Mouse (Mus musculus): ENCODE results near the gene Eps8l3. TPM values are rescaled to one million over a fixed set of nuclear protein-coding genes. Genes with fewer than 3 reads are reported as not detected.

Eps8l3 gene
- polyA plus RNA-seq, 1 experiment from 2014 or later = 7.0 TPM

DNA sequence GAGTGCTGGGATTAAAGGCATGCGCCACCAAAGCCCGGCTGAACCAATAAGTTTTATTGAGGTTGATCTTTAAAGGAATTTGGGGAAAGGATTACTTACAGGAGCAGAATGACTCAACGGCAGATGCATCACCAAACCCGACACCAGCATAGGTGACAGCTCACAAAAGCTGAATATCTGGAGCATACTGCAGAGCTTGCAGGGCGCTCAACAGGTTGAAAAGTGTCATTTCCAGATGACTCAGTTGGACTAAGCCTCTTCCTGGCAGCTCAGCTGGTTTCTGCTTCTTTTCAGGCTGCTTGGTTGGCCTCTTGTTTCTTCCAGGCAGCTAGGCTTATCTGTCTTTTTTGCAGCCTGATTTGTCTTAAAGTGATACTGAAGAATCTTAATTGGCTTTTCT is 41.7 kb upstream of the Eps8l3 start:
- no peak for ATAC-seq (ENCODE audit: insufficient number of reproducible peaks, insufficient read depth, low FRiP score, low read depth)
- Histone ChIP-seq H3K36me3 (ENCODE audit: control insufficient read depth, insufficient read depth, low read length) (no peaks in the 10 kb centered on the region), H3K9me3 (ENCODE audit: control insufficient read depth, low read depth, low read length) (no peaks in the 10 kb centered on the region), H3K4me3 (ENCODE audit: low read depth, low read length) (no peak overlapping the region), H3K4me2 (replicated peaks; ENCODE audit: low read depth, low read length) (no peak overlapping the region), H3K27me3 (ENCODE audit: control insufficient read depth, insufficient read depth, low read length) (no peaks in the 10 kb centered on the region), H3K4me1 (ENCODE audit: control insufficient read depth, insufficient read depth, low read length) (no peaks in the 10 kb centered on the region), H3K9ac (replicated peaks; ENCODE audit: low read depth, low read length) (no peak overlapping the region), H3K27ac (ENCODE audit: low read length) (no peak overlapping the region)
- 92% methylated on average over 5 of the region's 5 CpGs for WGBS

DNA sequence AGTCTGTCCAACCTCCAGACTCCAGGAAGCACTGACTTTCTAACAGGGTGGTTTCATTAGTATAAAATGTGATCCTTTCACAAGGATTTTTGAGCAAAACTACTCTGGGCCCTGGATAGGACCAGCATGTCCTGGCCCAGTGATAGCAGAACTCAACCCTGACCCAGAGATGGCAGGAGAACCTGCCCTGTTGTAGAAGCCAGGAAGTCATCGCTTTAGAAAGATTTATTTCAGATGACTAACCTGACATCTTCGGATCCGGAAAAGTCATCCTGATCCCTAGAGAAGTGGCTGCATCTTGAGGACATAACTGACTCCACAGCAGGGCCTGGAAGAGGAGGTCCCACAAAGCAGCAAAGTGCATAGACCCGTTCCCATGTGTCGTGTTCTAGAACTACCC is 37.2 kb upstream of the Eps8l3 start:
- Histone ChIP-seq H3K9ac (replicated peaks; ENCODE audit: low read depth, low read length) (no peak overlapping the region), H3K4me2 (replicated peaks; ENCODE audit: low read depth, low read length) (no peak overlapping the region), H3K4me3 (ENCODE audit: low read depth, low read length) (no peak overlapping the region), H3K4me1 (ENCODE audit: control insufficient read depth, insufficient read depth, low read length) (no peaks in the 10 kb centered on the region), H3K36me3 (ENCODE audit: control insufficient read depth, insufficient read depth, low read length) (no peaks in the 10 kb centered on the region), H3K27ac (ENCODE audit: low read length) (no peak overlapping the region), H3K9me3 (ENCODE audit: control insufficient read depth, low read depth, low read length) (no peaks in the 10 kb centered on the region), H3K27me3 (ENCODE audit: control insufficient read depth, insufficient read depth, low read length) (no peaks in the 10 kb centered on the region)
- 88% methylated on average over 5 of the region's 5 CpGs for WGBS
- no peak for ATAC-seq (ENCODE audit: insufficient number of reproducible peaks, insufficient read depth, low FRiP score, low read depth)

DNA sequence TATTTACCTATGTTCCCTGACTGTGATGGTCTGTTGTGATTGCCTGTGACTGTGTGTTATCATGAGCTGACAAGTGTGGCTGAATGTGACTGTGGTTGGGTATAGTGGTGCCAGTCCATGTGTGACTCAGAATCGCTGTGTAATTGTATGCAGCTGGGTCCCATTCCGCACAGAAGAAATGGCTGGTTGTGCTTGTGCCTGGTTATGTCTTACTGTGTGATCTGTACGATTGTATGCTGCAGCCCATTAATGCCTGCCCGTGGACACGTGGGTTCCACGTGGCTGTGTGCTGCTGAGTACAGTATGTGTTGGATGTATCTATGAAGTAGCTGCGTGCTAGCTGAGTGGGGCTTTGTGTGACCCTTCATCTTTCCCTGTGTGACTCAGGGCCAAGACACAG is 36.2 kb upstream of the Eps8l3 start:
- no peak overlapping the region for H3K4me3 ChIP-seq (ENCODE audit: low read depth, low read length)
- H3K4me1 ChIP-seq (ENCODE audit: control insufficient read depth, insufficient read depth, low read length) = no peaks in the 10 kb centered on the region
- no peak overlapping the region for H3K27ac ChIP-seq (ENCODE audit: low read length)
- no peaks in the 10 kb centered on the region for H3K27me3 ChIP-seq (ENCODE audit: control insufficient read depth, insufficient read depth, low read length)
- ATAC-seq (ENCODE audit: insufficient number of reproducible peaks, insufficient read depth, low FRiP score, low read depth) = no peak
- H3K9ac ChIP-seq (replicated peaks; ENCODE audit: low read depth, low read length) = no peak overlapping the region
- WGBS = 89% methylated on average over 7 of the region's 7 CpGs
- H3K9me3 ChIP-seq (ENCODE audit: control insufficient read depth, low read depth, low read length) = no peaks in the 10 kb centered on the region
- no peak overlapping the region for H3K4me2 ChIP-seq (replicated peaks; ENCODE audit: low read depth, low read length)
- no peaks in the 10 kb centered on the region for H3K36me3 ChIP-seq (ENCODE audit: control insufficient read depth, insufficient read depth, low read length)

DNA sequence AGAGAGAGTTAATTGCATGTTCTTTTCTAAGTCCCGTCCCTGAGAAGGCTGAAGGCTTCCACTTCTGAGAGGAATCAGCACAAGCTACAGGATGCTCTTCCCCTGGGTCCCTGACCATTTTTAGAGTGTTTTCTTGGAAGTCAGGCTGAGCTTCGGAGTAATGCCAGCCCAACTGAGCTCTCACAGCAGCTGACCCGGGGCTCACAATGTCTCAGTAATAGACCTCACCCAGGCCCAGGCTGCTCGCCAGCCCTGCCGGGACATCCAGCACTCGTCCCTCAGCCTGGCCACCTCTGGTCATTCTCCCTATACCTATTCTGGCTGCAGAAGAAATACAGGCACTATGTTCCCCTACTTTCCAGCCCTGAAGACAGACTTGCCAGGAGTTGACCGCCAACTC is 35.7 kb upstream of the Eps8l3 start:
- no peak overlapping the region for H3K9ac ChIP-seq (replicated peaks; ENCODE audit: low read depth, low read length)
- ATAC-seq (ENCODE audit: insufficient number of reproducible peaks, insufficient read depth, low FRiP score, low read depth) = no peak
- 82% methylated on average over 7 of the region's 7 CpGs for WGBS
- H3K27ac ChIP-seq (ENCODE audit: low read length) = no peak overlapping the region
- H3K27me3 ChIP-seq (ENCODE audit: control insufficient read depth, insufficient read depth, low read length) = no peaks in the 10 kb centered on the region
- no peaks in the 10 kb centered on the region for H3K4me1 ChIP-seq (ENCODE audit: control insufficient read depth, insufficient read depth, low read length)
- no peak overlapping the region for H3K4me3 ChIP-seq (ENCODE audit: low read depth, low read length)
- H3K36me3 ChIP-seq (ENCODE audit: control insufficient read depth, insufficient read depth, low read length) = no peaks in the 10 kb centered on the region
- no peaks in the 10 kb centered on the region for H3K9me3 ChIP-seq (ENCODE audit: control insufficient read depth, low read depth, low read length)
- H3K4me2 ChIP-seq (replicated peaks; ENCODE audit: low read depth, low read length) = no peak overlapping the region

DNA sequence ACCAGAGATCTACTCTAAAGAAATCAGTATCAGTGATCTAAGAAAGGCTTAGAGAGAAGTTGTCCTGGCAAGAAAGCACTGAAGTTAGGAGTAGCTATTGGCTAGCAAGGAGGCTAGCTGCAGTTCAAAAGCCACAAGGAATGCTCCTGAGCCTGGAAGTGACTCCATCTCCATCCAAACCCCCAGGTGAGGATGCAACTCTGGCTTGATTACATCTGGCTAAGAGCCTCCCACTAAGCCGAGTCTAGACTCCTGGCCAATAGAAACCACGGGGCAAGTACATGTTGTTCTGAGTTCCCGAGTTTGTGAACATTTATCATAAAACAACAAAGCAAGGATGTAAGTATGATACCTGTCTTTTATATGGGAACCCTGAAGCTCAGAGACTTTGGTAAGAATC is 33.6 kb upstream of the Eps8l3 start:
- Histone ChIP-seq H3K9ac (replicated peaks; ENCODE audit: low read depth, low read length) (no peak overlapping the region), H3K9me3 (ENCODE audit: control insufficient read depth, low read depth, low read length) (no peaks in the 10 kb centered on the region), H3K4me2 (replicated peaks; ENCODE audit: low read depth, low read length) (no peak overlapping the region), H3K4me1 (ENCODE audit: control insufficient read depth, insufficient read depth, low read length) (no peaks in the 10 kb centered on the region), H3K36me3 (ENCODE audit: control insufficient read depth, insufficient read depth, low read length) (no peaks in the 10 kb centered on the region), H3K27me3 (ENCODE audit: control insufficient read depth, insufficient read depth, low read length) (no peaks in the 10 kb centered on the region), H3K4me3 (ENCODE audit: low read depth, low read length) (no peak overlapping the region), H3K27ac (ENCODE audit: low read length) (no peak overlapping the region)
- ATAC-seq (ENCODE audit: insufficient number of reproducible peaks, insufficient read depth, low FRiP score, low read depth) = no peak
- 83% methylated on average over 3 of the region's 3 CpGs for WGBS

DNA sequence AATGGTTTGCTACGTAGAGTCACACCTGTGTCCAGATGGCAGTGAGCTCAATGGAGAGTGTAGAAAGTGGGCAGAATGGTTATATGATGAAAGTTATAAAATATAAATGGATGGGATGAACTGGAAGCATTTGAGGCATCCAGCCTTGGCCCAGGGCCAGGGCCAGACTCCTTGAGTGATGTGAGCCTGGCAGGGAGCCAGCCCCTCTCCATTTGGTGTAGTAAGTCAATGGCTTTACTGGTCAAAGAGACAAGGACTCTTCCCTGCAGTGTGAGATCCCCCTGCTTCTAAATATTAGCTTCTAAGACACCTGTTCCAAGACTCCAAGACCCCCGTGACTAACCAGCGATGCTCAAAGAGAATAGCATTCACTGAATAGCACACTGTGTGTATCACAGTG is 33.0 kb upstream of the Eps8l3 start:
- no peak for ATAC-seq (ENCODE audit: insufficient number of reproducible peaks, insufficient read depth, low FRiP score, low read depth)
- WGBS = 58% methylated on average over 3 of the region's 3 CpGs
- Histone ChIP-seq H3K36me3 (ENCODE audit: control insufficient read depth, insufficient read depth, low read length) (no peaks in the 10 kb centered on the region), H3K27ac (ENCODE audit: low read length) (no peak overlapping the region), H3K9me3 (ENCODE audit: control insufficient read depth, low read depth, low read length) (no peaks in the 10 kb centered on the region), H3K4me2 (replicated peaks; ENCODE audit: low read depth, low read length) (no peak overlapping the region), H3K4me3 (ENCODE audit: low read depth, low read length) (no peak overlapping the region), H3K27me3 (ENCODE audit: control insufficient read depth, insufficient read depth, low read length) (no peaks in the 10 kb centered on the region), H3K4me1 (ENCODE audit: control insufficient read depth, insufficient read depth, low read length) (no peaks in the 10 kb centered on the region), H3K9ac (replicated peaks; ENCODE audit: low read depth, low read length) (no peak overlapping the region)

DNA sequence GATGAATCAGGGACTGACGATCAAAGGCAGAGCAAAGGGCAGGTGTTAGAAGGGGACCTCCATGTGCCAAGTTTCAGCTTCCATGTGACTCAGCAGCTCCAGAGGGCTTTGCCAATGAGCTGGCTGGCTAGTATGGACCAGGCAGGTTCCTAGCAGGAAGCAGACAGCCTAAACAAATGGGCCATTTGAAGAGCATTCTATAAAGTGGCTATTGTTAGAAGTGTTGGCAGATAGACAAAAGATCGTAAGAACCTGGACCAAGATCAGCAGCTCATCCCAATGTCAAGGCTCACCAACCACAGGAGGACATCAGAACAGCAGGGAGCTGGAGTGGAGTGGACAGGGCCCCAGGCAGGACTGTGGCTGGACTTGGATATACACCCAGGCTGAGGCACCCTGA is 32.5 kb upstream of the Eps8l3 start:
- no peak for ATAC-seq (ENCODE audit: insufficient number of reproducible peaks, insufficient read depth, low FRiP score, low read depth)
- no peaks in the 10 kb centered on the region for H3K4me1 ChIP-seq (ENCODE audit: control insufficient read depth, insufficient read depth, low read length)
- H3K27me3 ChIP-seq (ENCODE audit: control insufficient read depth, insufficient read depth, low read length) = no peaks in the 10 kb centered on the region
- no peak overlapping the region for H3K4me2 ChIP-seq (replicated peaks; ENCODE audit: low read depth, low read length)
- 73% methylated on average over 2 of the region's 2 CpGs for WGBS
- H3K36me3 ChIP-seq (ENCODE audit: control insufficient read depth, insufficient read depth, low read length) = no peaks in the 10 kb centered on the region
- H3K4me3 ChIP-seq (ENCODE audit: low read depth, low read length) = no peak overlapping the region
- H3K9me3 ChIP-seq (ENCODE audit: control insufficient read depth, low read depth, low read length) = no peaks in the 10 kb centered on the region
- no peak overlapping the region for H3K27ac ChIP-seq (ENCODE audit: low read length)
- H3K9ac ChIP-seq (replicated peaks; ENCODE audit: low read depth, low read length) = no peak overlapping the region

DNA sequence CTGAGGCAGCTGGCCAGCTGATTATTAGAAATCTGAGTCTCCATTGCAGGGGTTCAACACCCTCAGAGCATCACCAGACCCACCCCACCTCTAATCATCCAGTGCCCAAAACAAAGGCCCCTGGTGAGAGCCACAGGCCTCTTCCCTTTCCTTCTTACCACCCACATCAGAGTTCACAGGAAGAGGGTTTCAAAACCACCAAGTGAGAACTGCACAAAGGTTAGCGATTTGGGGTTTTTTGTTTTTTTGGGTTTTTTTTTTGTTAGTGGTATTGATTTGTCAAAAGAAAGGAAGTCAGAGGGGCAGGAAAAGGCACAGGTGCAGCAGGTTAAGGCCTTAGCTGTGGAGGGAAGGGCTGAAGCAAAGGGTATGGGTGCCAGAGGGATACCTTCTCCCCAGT is 30.9 kb upstream of the Eps8l3 start:
- WGBS = 77% methylated on average over 1 of the region's 1 CpGs
- H3K4me1 ChIP-seq (ENCODE audit: control insufficient read depth, insufficient read depth, low read length) = peaks cover 11% of the 10 kb centered on the region; the same call in 1 of the 2 replicates
- no peaks in the 10 kb centered on the region for H3K27me3 ChIP-seq (ENCODE audit: control insufficient read depth, insufficient read depth, low read length)
- no peak for ATAC-seq (ENCODE audit: insufficient number of reproducible peaks, insufficient read depth, low FRiP score, low read depth)
- H3K4me2 ChIP-seq (replicated peaks; ENCODE audit: low read depth, low read length) = no peak overlapping the region
- H3K27ac ChIP-seq (ENCODE audit: low read length) = no peak overlapping the region
- no peak overlapping the region for H3K9ac ChIP-seq (replicated peaks; ENCODE audit: low read depth, low read length)
- H3K36me3 ChIP-seq (ENCODE audit: control insufficient read depth, insufficient read depth, low read length) = no peaks in the 10 kb centered on the region
- H3K9me3 ChIP-seq (ENCODE audit: control insufficient read depth, low read depth, low read length) = no peaks in the 10 kb centered on the region
- H3K4me3 ChIP-seq (ENCODE audit: low read depth, low read length) = no peak overlapping the region

DNA sequence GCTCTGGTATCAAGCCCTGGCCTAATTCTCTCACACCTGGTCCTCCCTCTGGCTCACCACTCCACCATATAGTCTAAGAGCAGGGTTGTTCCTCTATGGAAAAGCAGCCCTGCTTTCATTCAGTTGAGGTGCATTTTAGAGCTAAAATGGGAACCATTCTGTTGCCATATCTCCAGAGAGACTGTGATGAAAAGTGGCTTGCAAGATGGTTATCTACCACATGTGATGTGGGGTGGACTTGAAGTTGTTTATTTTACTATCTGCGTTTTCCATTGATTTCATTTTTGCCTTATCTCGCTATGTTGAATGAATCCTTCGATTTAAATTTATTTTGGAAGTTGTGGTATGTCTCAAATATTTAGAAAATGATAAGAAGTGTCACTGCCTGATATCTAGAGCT is 30.2 kb upstream of the Eps8l3 start:
- H3K27ac ChIP-seq (ENCODE audit: low read length) = no peak overlapping the region
- WGBS = 35% methylated on average over 3 of the region's 3 CpGs
- no peak overlapping the region for H3K9ac ChIP-seq (replicated peaks; ENCODE audit: low read depth, low read length)
- no peaks in the 10 kb centered on the region for H3K36me3 ChIP-seq (ENCODE audit: control insufficient read depth, insufficient read depth, low read length)
- no peak for ATAC-seq (ENCODE audit: insufficient number of reproducible peaks, insufficient read depth, low FRiP score, low read depth)
- peaks cover 11% of the 10 kb centered on the region; the same call in 1 of the 2 replicates for H3K4me1 ChIP-seq (ENCODE audit: control insufficient read depth, insufficient read depth, low read length)
- no peak overlapping the region for H3K4me2 ChIP-seq (replicated peaks; ENCODE audit: low read depth, low read length)
- H3K4me3 ChIP-seq (ENCODE audit: low read depth, low read length) = no peak overlapping the region
- H3K9me3 ChIP-seq (ENCODE audit: control insufficient read depth, low read depth, low read length) = no peaks in the 10 kb centered on the region
- no peaks in the 10 kb centered on the region for H3K27me3 ChIP-seq (ENCODE audit: control insufficient read depth, insufficient read depth, low read length)
